Mouse (Mus musculus): Measurements from ENCODE around the gene Sema5b. TPM values are rescaled to one million over a fixed set of nuclear protein-coding genes. Genes with fewer than 3 reads are reported as not detected.

Sema5b gene
- 2.6 and 2.9 TPM in 2 replicates for polyA plus RNA-seq (2014; fragmentation: Nextera tagmentation; extraction: Ambion mirVana)

GRCm38 (mm10) chr16:35541117-35541641 lies at the start of gene Sema5b:
Gene Sema5b, plus strand, starts transcription at chr16:35541145.
- peaks cover 13% of the 10 kb centered on the region for H3K4me1 ChIP-seq (ENCODE audit: control insufficient read depth, insufficient read depth, low read length)
- H3K9ac ChIP-seq (ENCODE audit: low read depth, low read length) = peak within 1 kb of the TSS; percentile 58; the same call in 1 of the 2 replicates
- H3K4me3 ChIP-seq (ENCODE audit: low read depth, low read length) = peak within 1 kb of the TSS; percentile 62
- peak; percentile 62; the same call in 1 of the 2 replicates for ATAC-seq (replicated peaks; ENCODE audit: insufficient number of reproducible peaks, low FRiP score, low TSS enrichment)
- WGBS (ENCODE audit: insufficient replicate concordance) = 1% methylated on average over 51 of the region's 54 CpGs
- peak within 1 kb of the TSS; percentile 99 for H3K4me2 ChIP-seq
- peaks cover 70% of the 10 kb centered on the region for H3K27me3 ChIP-seq (ENCODE audit: control insufficient read depth, insufficient read depth, low read length)
- H3K9me3 ChIP-seq (replicated peaks; ENCODE audit: control insufficient read depth, low read length) = no peaks in the 10 kb centered on the region
- H3K27ac ChIP-seq (ENCODE audit: low read depth, low read length) = no peak within 1 kb of the TSS
- no peaks in the 10 kb centered on the region for H3K36me3 ChIP-seq (ENCODE audit: control insufficient read depth, insufficient read depth, low read length)

- Histone ChIP-seq H3K4me3 (ENCODE audit: low read depth, low read length) (no peak overlapping the region), H3K4me2 (no peak overlapping the region), H3K27me3 (ENCODE audit: control insufficient read depth, insufficient read depth, low read length) (no peaks in the 10 kb centered on the region), H3K4me1 (ENCODE audit: control insufficient read depth, insufficient read depth, low read length) (no peaks in the 10 kb centered on the region), H3K9ac (ENCODE audit: low read depth, low read length) (no peak overlapping the region), H3K36me3 (ENCODE audit: control insufficient read depth, insufficient read depth, low read length) (no peaks in the 10 kb centered on the region), H3K27ac (ENCODE audit: low read depth, low read length) (no peak overlapping the region), H3K9me3 (replicated peaks; ENCODE audit: control insufficient read depth, low read length) (no peaks in the 10 kb centered on the region; the same call in 1 of the 2 replicates)
- 86% methylated on average over 3 of the region's 3 CpGs for WGBS (ENCODE audit: insufficient replicate concordance)
- ATAC-seq (replicated peaks; ENCODE audit: insufficient number of reproducible peaks, low FRiP score, low TSS enrichment) = no peak
These were observed 40.6 kb upstream of the Sema5b start for GRCm38 (mm10) chr16:35500342-35500741.

- ATAC-seq (replicated peaks; ENCODE audit: insufficient number of reproducible peaks, low FRiP score, low TSS enrichment) = no peak
- Histone ChIP-seq H3K27ac (ENCODE audit: low read depth, low read length) (no peak overlapping the region), H3K27me3 (ENCODE audit: control insufficient read depth, insufficient read depth, low read length) (no peaks in the 10 kb centered on the region), H3K9ac (ENCODE audit: low read depth, low read length) (no peak overlapping the region), H3K36me3 (ENCODE audit: control insufficient read depth, insufficient read depth, low read length) (no peaks in the 10 kb centered on the region), H3K4me1 (ENCODE audit: control insufficient read depth, insufficient read depth, low read length) (no peaks in the 10 kb centered on the region), H3K4me2 (no peak overlapping the region), H3K9me3 (replicated peaks; ENCODE audit: control insufficient read depth, low read length) (no peaks in the 10 kb centered on the region; the same call in 1 of the 2 replicates), H3K4me3 (ENCODE audit: low read depth, low read length) (no peak overlapping the region)
- WGBS (ENCODE audit: insufficient replicate concordance) = 62% methylated on average over 4 of the region's 4 CpGs
These were observed 39.7 kb upstream of the Sema5b start for GRCm38 (mm10) chr16:35501106-35501760.

- Histone ChIP-seq H3K4me1 (ENCODE audit: control insufficient read depth, insufficient read depth, low read length) (no peaks in the 10 kb centered on the region), H3K36me3 (ENCODE audit: control insufficient read depth, insufficient read depth, low read length) (no peaks in the 10 kb centered on the region), H3K4me3 (ENCODE audit: low read depth, low read length) (no peak overlapping the region), H3K4me2 (no peak overlapping the region), H3K9me3 (replicated peaks; ENCODE audit: control insufficient read depth, low read length) (no peaks in the 10 kb centered on the region; the same call in 1 of the 2 replicates), H3K9ac (ENCODE audit: low read depth, low read length) (no peak overlapping the region), H3K27ac (ENCODE audit: low read depth, low read length) (no peak overlapping the region), H3K27me3 (ENCODE audit: control insufficient read depth, insufficient read depth, low read length) (no peaks in the 10 kb centered on the region)
- ATAC-seq (replicated peaks; ENCODE audit: insufficient number of reproducible peaks, low FRiP score, low TSS enrichment) = no peak
- WGBS (ENCODE audit: insufficient replicate concordance) = 57% methylated on average over 11 of the region's 11 CpGs
These were observed 38.5 kb upstream of the Sema5b start for GRCm38 (mm10) chr16:35502456-35502855.

GRCm38 (mm10) chr16:35504266-35504665 lies 36.7 kb upstream of the Sema5b start:
- Histone ChIP-seq H3K36me3 (ENCODE audit: control insufficient read depth, insufficient read depth, low read length) (no peaks in the 10 kb centered on the region), H3K27me3 (ENCODE audit: control insufficient read depth, insufficient read depth, low read length) (no peaks in the 10 kb centered on the region), H3K9me3 (replicated peaks; ENCODE audit: control insufficient read depth, low read length) (no peaks in the 10 kb centered on the region; the same call in 1 of the 2 replicates), H3K9ac (ENCODE audit: low read depth, low read length) (no peak overlapping the region), H3K4me1 (ENCODE audit: control insufficient read depth, insufficient read depth, low read length) (no peaks in the 10 kb centered on the region; the same call in 1 of the 2 replicates), H3K27ac (ENCODE audit: low read depth, low read length) (no peak overlapping the region), H3K4me2 (no peak overlapping the region), H3K4me3 (ENCODE audit: low read depth, low read length) (no peak overlapping the region)
- no peak for ATAC-seq (replicated peaks; ENCODE audit: insufficient number of reproducible peaks, low FRiP score, low TSS enrichment)
- 80% methylated on average over 8 of the region's 8 CpGs for WGBS (ENCODE audit: insufficient replicate concordance)

GRCm38 (mm10) chr16:35505786-35506185 lies 35.2 kb upstream of the Sema5b start:
- Histone ChIP-seq H3K4me3 (ENCODE audit: low read depth, low read length) (no peak overlapping the region), H3K27ac (ENCODE audit: low read depth, low read length) (no peak overlapping the region), H3K9me3 (replicated peaks; ENCODE audit: control insufficient read depth, low read length) (no peaks in the 10 kb centered on the region), H3K9ac (ENCODE audit: low read depth, low read length) (no peak overlapping the region), H3K4me2 (no peak overlapping the region), H3K27me3 (ENCODE audit: control insufficient read depth, insufficient read depth, low read length) (no peaks in the 10 kb centered on the region), H3K36me3 (ENCODE audit: control insufficient read depth, insufficient read depth, low read length) (no peaks in the 10 kb centered on the region), H3K4me1 (ENCODE audit: control insufficient read depth, insufficient read depth, low read length) (peaks cover 7% of the 10 kb centered on the region)
- ATAC-seq (replicated peaks; ENCODE audit: insufficient number of reproducible peaks, low FRiP score, low TSS enrichment) = no peak
- 88% methylated on average over 4 of the region's 4 CpGs for WGBS (ENCODE audit: insufficient replicate concordance)

- Histone ChIP-seq H3K9ac (ENCODE audit: low read depth, low read length) (no peak overlapping the region), H3K27me3 (ENCODE audit: control insufficient read depth, insufficient read depth, low read length) (no peaks in the 10 kb centered on the region), H3K27ac (ENCODE audit: low read depth, low read length) (no peak overlapping the region), H3K4me2 (no peak overlapping the region), H3K9me3 (replicated peaks; ENCODE audit: control insufficient read depth, low read length) (no peaks in the 10 kb centered on the region), H3K4me1 (ENCODE audit: control insufficient read depth, insufficient read depth, low read length) (peaks cover 7% of the 10 kb centered on the region), H3K36me3 (ENCODE audit: control insufficient read depth, insufficient read depth, low read length) (no peaks in the 10 kb centered on the region), H3K4me3 (ENCODE audit: low read depth, low read length) (no peak overlapping the region)
- 76% methylated on average over 6 of the region's 6 CpGs for WGBS (ENCODE audit: insufficient replicate concordance)
- no peak for ATAC-seq (replicated peaks; ENCODE audit: insufficient number of reproducible peaks, low FRiP score, low TSS enrichment)
These were observed 32.4 kb upstream of the Sema5b start for GRCm38 (mm10) chr16:35508581-35508980.

GRCm38 (mm10) chr16:35509331-35510070 lies 31.4 kb upstream of the Sema5b start:
- Histone ChIP-seq H3K27ac (ENCODE audit: low read depth, low read length) (no peak overlapping the region), H3K4me2 (no peak overlapping the region; the same call in 1 of the 2 replicates), H3K27me3 (ENCODE audit: control insufficient read depth, insufficient read depth, low read length) (no peaks in the 10 kb centered on the region), H3K9me3 (replicated peaks; ENCODE audit: control insufficient read depth, low read length) (no peaks in the 10 kb centered on the region), H3K9ac (ENCODE audit: low read depth, low read length) (no peak overlapping the region), H3K4me1 (ENCODE audit: control insufficient read depth, insufficient read depth, low read length) (peaks cover 7% of the 10 kb centered on the region), H3K4me3 (ENCODE audit: low read depth, low read length) (no peak overlapping the region), H3K36me3 (ENCODE audit: control insufficient read depth, insufficient read depth, low read length) (no peaks in the 10 kb centered on the region)
- no peak for ATAC-seq (replicated peaks; ENCODE audit: insufficient number of reproducible peaks, low FRiP score, low TSS enrichment)
- WGBS (ENCODE audit: insufficient replicate concordance) = 43% methylated on average over 11 of the region's 11 CpGs

All from heart, embryonic 11.5 days (tissue).